ENCODE assay signal across 19 mouse cellular contexts in genomic region chr8:114694566-114695198, GRCm38 (mm10).
A peak's percentile ranks its signal among the peaks of the same experiment; 100 is the strongest.
DNase-seq lines count a peak whose midpoint lies in the region; ATAC-seq lines count a peak whose summit lies in the region.
"Had no signal": no experiment of that assay in that cellular context is flagged by ENCODE, and none has a peak within 500 bp of the region (broad histone marks: within the 10 kb centered on the region; RNA-seq: fewer than 3 reads in every experiment).

No protein-coding gene starts in this region.

- peak; percentile 28 for DNase-seq in layer of hippocampus, adult 9-11 months
- DNase-seq in layer of hippocampus, adult 11-12 months (ENCODE audit: low spot score): no peak
- DNase-seq in 3T3-L1 (ENCODE audit: low read depth, low spot score) (peak; percentile 76), NIH3T3 (ENCODE audit: low read depth) (peak; percentile 67)
- DNase-seq in urinary bladder, postnatal 14 days (ENCODE audit: low spot score): no peak
- DNase-seq: cerebellum, adult 9-10 months; gastrocnemius, postnatal 10 days; kidney, adult 2 months; lung, adult 18-20 months; lung, postnatal 10 days had no signal

- peak; percentile 39; the same call in 1 of the 2 replicates for ATAC-seq in embryonic facial prominence, embryonic 15.5 days (ENCODE audit: insufficient number of reproducible peaks, low FRiP score, low TSS enrichment, low read depth)
- ATAC-seq in midbrain, embryonic 16.5 days: no peak
- ATAC-seq: liver, embryonic 12.5 days had no signal

- WGBS in embryonic facial prominence, embryonic 15.5 days: 48% methylated on average over 4 of the region's 4 CpGs
- 91% methylated on average over 4 of the region's 4 CpGs for WGBS in midbrain, embryonic 16.5 days

- H3K9ac ChIP-seq in embryonic facial prominence, embryonic 15.5 days: no peak overlapping the region
- H3K9ac ChIP-seq in midbrain, embryonic 16.5 days (ENCODE audit: low read depth, low read length): no peak overlapping the region
- H3K9ac ChIP-seq: hindbrain, embryonic 15.5 days; liver, embryonic 12.5 days; neural tube, embryonic 15.5 days had no signal

- no peak overlapping the region for H3K27ac ChIP-seq in embryonic facial prominence, embryonic 15.5 days (replicated peaks)
- no peak overlapping the region for H3K27ac ChIP-seq in midbrain, embryonic 16.5 days (ENCODE audit: low read length)
- H3K27ac ChIP-seq: hindbrain, embryonic 15.5 days; kidney, postnatal 0 days; liver, embryonic 12.5 days; neural tube, embryonic 15.5 days; stomach, postnatal 0 days had no signal

- H3K36me3 ChIP-seq in embryonic facial prominence, embryonic 15.5 days: no peaks in the 10 kb centered on the region
- H3K36me3 ChIP-seq in midbrain, embryonic 16.5 days (ENCODE audit: control insufficient read depth, insufficient read depth, low read length): no peaks in the 10 kb centered on the region
- H3K36me3 ChIP-seq: hindbrain, embryonic 15.5 days; liver, embryonic 12.5 days; neural tube, embryonic 15.5 days had no signal

- H3K9me3 ChIP-seq in embryonic facial prominence, embryonic 15.5 days (replicated peaks): no peaks in the 10 kb centered on the region
- H3K9me3 ChIP-seq in midbrain, embryonic 16.5 days (replicated peaks; ENCODE audit: control insufficient read depth, low read length, poor library complexity, severe bottlenecking): no peaks in the 10 kb centered on the region
- H3K9me3 ChIP-seq: hindbrain, embryonic 15.5 days; liver, embryonic 12.5 days; neural tube, embryonic 15.5 days had no signal

- H3K27me3 ChIP-seq in embryonic facial prominence, embryonic 15.5 days: no peaks in the 10 kb centered on the region
- no peaks in the 10 kb centered on the region for H3K27me3 ChIP-seq in midbrain, embryonic 16.5 days (ENCODE audit: control insufficient read depth, insufficient read depth, low read depth, low read length)
- H3K27me3 ChIP-seq: hindbrain, embryonic 15.5 days; liver, embryonic 12.5 days; neural tube, embryonic 15.5 days had no signal

- H3K4me1 ChIP-seq in embryonic facial prominence, embryonic 15.5 days: 0 out of 2 replicates have a peak, but pooled peaks cover 3% of the 10 kb centered on the region
- H3K4me1 ChIP-seq in midbrain, embryonic 16.5 days (ENCODE audit: control insufficient read depth, insufficient read depth, low read length): no peaks in the 10 kb centered on the region
- H3K4me1 ChIP-seq: hindbrain, embryonic 15.5 days; liver, embryonic 12.5 days; neural tube, embryonic 15.5 days had no signal

- no peak overlapping the region for H3K4me3 ChIP-seq in embryonic facial prominence, embryonic 15.5 days (replicated peaks)
- H3K4me3 ChIP-seq in midbrain, embryonic 16.5 days (ENCODE audit: low read depth, low read length): no peak overlapping the region
- H3K4me3 ChIP-seq: hindbrain, embryonic 15.5 days; liver, embryonic 12.5 days; neural tube, embryonic 15.5 days had no signal

- no peak overlapping the region for H3K4me2 ChIP-seq in embryonic facial prominence, embryonic 15.5 days (replicated peaks)
- no peak overlapping the region for H3K4me2 ChIP-seq in midbrain, embryonic 16.5 days (ENCODE audit: low read length)
- H3K4me2 ChIP-seq: heart, embryonic 11.5 days; hindbrain, embryonic 15.5 days; liver, embryonic 12.5 days; midbrain, embryonic 11.5 days; neural tube, embryonic 15.5 days had no signal

Comparison
In these comparisons a context has a peak if more than half of its experiments do, and no peak if none do; other contexts are left out.
1. DNase-seq: peak in layer of hippocampus, adult 9-11 months (single experiment), 3T3-L1 (single experiment) and NIH3T3 (single experiment); none in layer of hippocampus, adult 11-12 months (single experiment) and urinary bladder, postnatal 14 days (single experiment).